Mouse (Mus musculus) liver (tissue): ENCODE measurements around the gene Trim39.
"Not testable (repeated sequence)": the region's sequence is repeated elsewhere in the genome, so short reads cannot be mapped to it uniquely, and the experiment has no call there.

Experiments used
- DNase-seq: peaks from one replicate; pipeline ENCODE4 v3.0.0-alpha.2; 2020; ENCODE audit warnings: mixed read lengths

Gene Trim39

GRCm38 (mm10) chr17:36245741-36246140, 26.3 kb downstream of the Trim39 start:
- no peak for DNase-seq

GRCm38 (mm10) chr17:36244031-36244430, 28.0 kb downstream of the Trim39 start:
- DNase-seq, result no peak

GRCm38 (mm10) chr17:36240637-36241213, 31.3 kb downstream of the Trim39 start:
- DNase-seq, result no peak

- no peak for DNase-seq
Measured at GRCm38 (mm10) chr17:36237321-36237921, 34.6 kb downstream of the Trim39 start.

GRCm38 (mm10) chr17:36235300-36235699, 36.7 kb downstream of the Trim39 start:
- not testable (repeated sequence) for DNase-seq

GRCm38 (mm10) chr17:36233572-36233971, 38.5 kb downstream of the Trim39 start:
- no peak for DNase-seq

- peak; percentile 90 for DNase-seq
Measured at GRCm38 (mm10) chr17:36231318-36231717, 40.7 kb downstream of the Trim39 start.

GRCm38 (mm10) chr17:36229046-36229445, 43.0 kb downstream of the Trim39 start:
- DNase-seq, result no peak

GRCm38 (mm10) chr17:36226921-36227320, 45.1 kb downstream of the Trim39 start:
- DNase-seq, result no peak

- DNase-seq, result no peak
Measured at GRCm38 (mm10) chr17:36225231-36225824, 46.7 kb downstream of the Trim39 start.

GRCm38 (mm10) chr17:36224451-36224850, 47.6 kb downstream of the Trim39 start:
- no peak for DNase-seq

- DNase-seq, result no peak
Measured at GRCm38 (mm10) chr17:36218594-36219155, 53.4 kb downstream of the Trim39 start.

- no peak for DNase-seq
Measured at GRCm38 (mm10) chr17:36215586-36215985, 56.5 kb downstream of the Trim39 start.
